In genomic region chr14:72892316-72892715, GRCm38 (mm10) we compare ENCODE assay signal across 27 mouse cellular contexts.
A peak's percentile ranks its signal among the peaks of the same experiment; 100 is the strongest.
DNase-seq lines count a peak whose midpoint lies in the region; ATAC-seq and TF ChIP-seq lines count a peak whose summit lies in the region.
"Had no signal": no experiment of that assay in that cellular context is flagged by ENCODE, and none has a peak within 500 bp of the region (broad histone marks: within the 10 kb centered on the region; RNA-seq: fewer than 3 reads in every experiment).

No protein-coding gene starts in this region.

- H3K4me1 ChIP-seq in kidney, postnatal 0 days (replicated peaks; ENCODE audit: insufficient read depth, low read length), result no peaks in the 10 kb centered on the region
- peaks cover 15% of the 10 kb centered on the region for H3K4me1 ChIP-seq in embryonic fibroblast, embryonic 13.5 days (ENCODE audit: control insufficient read depth, insufficient read depth, low read length)
- H3K4me1 ChIP-seq: embryonic facial prominence, embryonic 13.5 days; embryonic facial prominence, embryonic 15.5 days; forebrain, embryonic 13.5 days; forebrain, embryonic 15.5 days had no signal

- H3K9me3 ChIP-seq in kidney, postnatal 0 days (replicated peaks; ENCODE audit: low read length), result no peaks in the 10 kb centered on the region
- H3K9me3 ChIP-seq: embryonic facial prominence, embryonic 13.5 days; embryonic facial prominence, embryonic 15.5 days; forebrain, embryonic 13.5 days; forebrain, embryonic 15.5 days; G1E had no signal

- peak; percentile 56 for DNase-seq in kidney, postnatal 0 days (ENCODE audit: low spot score)
- no peak for DNase-seq in kidney, adult 9 months
- DNase-seq in 3T3-L1 (ENCODE audit: low read depth, low spot score), result peak; percentile 31
- DNase-seq in Muller cell, postnatal 12 days (ENCODE audit: inconsistent ontology term), result peak; percentile 75
- DNase-seq in adrenal gland, adult 2 months, result no peak
- DNase-seq in layer of hippocampus, postnatal 14 days (ENCODE audit: low spot score in 2 of 2), result no peak
- DNase-seq in ovary, postnatal 14 days (ENCODE audit: low spot score), result no peak
- DNase-seq: adrenal gland, postnatal 10 days; adrenal gland, postnatal 25 days; B cell, adult 2 months; cerebellum, adult 11 months; cerebellum, adult 18-20 months; cerebellum, adult 8-10 months; cerebellum, adult 9-11 months; cerebellum, postnatal 14 days; cerebellum, postnatal 36 days; embryo, embryonic 11 days; forebrain, postnatal 0 days had no signal

- no peak overlapping the region for H3K4me3 ChIP-seq in kidney, postnatal 0 days (replicated peaks; ENCODE audit: low read depth, low read length)
- H3K4me3 ChIP-seq in embryonic fibroblast, embryonic 13.5 days (ENCODE audit: insufficient read depth, low read length), result no peak overlapping the region; the same call in 1 of the 2 replicates
- H3K4me3 ChIP-seq: embryonic facial prominence, embryonic 13.5 days; embryonic facial prominence, embryonic 15.5 days; forebrain, embryonic 13.5 days; forebrain, embryonic 15.5 days had no signal

- 24% methylated on average over 2 of the region's 2 CpGs for WGBS in kidney, postnatal 0 days

- H3K27me3 ChIP-seq in kidney, postnatal 0 days (ENCODE audit: insufficient read depth, low read length), result no peaks in the 10 kb centered on the region
- H3K27me3 ChIP-seq: CH12.LX; embryonic facial prominence, embryonic 13.5 days; embryonic facial prominence, embryonic 15.5 days; forebrain, embryonic 13.5 days; forebrain, embryonic 15.5 days had no signal

- H3K9ac ChIP-seq in kidney, postnatal 0 days (ENCODE audit: low read depth, low read length), result no peak overlapping the region
- H3K9ac ChIP-seq: embryonic facial prominence, embryonic 13.5 days; embryonic facial prominence, embryonic 15.5 days; forebrain, embryonic 13.5 days; forebrain, embryonic 15.5 days; forebrain, postnatal 0 days had no signal

- TF ChIP-seq CTCF in kidney, postnatal 0 days (IDR thresholded peaks at IDR 0.05; ENCODE audit: low read depth), result no peak
- TF ChIP-seq CTCF in embryonic fibroblast, embryonic 13.5 days (IDR thresholded peaks at IDR 0.05; ENCODE audit: borderline replicate concordance, insufficient read depth, low read length), result no peak

- H3K36me3 ChIP-seq in kidney, postnatal 0 days (ENCODE audit: insufficient read depth, low read length), result no peaks in the 10 kb centered on the region
- H3K36me3 ChIP-seq: embryonic facial prominence, embryonic 13.5 days; embryonic facial prominence, embryonic 15.5 days; forebrain, embryonic 15.5 days; G1E had no signal

- no peak overlapping the region for H3K27ac ChIP-seq in kidney, postnatal 0 days
- H3K27ac ChIP-seq in embryonic fibroblast, embryonic 13.5 days (ENCODE audit: insufficient read depth, low read length), result peak overlapping the region; percentile 95
- H3K27ac ChIP-seq: embryonic facial prominence, embryonic 13.5 days; embryonic facial prominence, embryonic 15.5 days; forebrain, embryonic 13.5 days; forebrain, embryonic 15.5 days had no signal

- no peak for ATAC-seq in kidney, postnatal 0 days (replicated peaks; ENCODE audit: low FRiP score, low read depth)
- ATAC-seq: activated CD4-positive, CD25-positive, alpha-beta regulatory T cell, adult 4 months; CD4-positive, CD25-positive, alpha-beta regulatory T cell, adult 4 months; forebrain, embryonic 13.5 days; forebrain, embryonic 15.5 days; forebrain, postnatal 0 days had no signal

- TF ChIP-seq POLR2A in embryonic fibroblast, embryonic 13.5 days (IDR thresholded peaks at IDR 0.05; ENCODE audit: low read depth, low read length), result no peak

- H3K4me2 ChIP-seq in kidney, postnatal 0 days (ENCODE audit: low read length), result no peak overlapping the region
- H3K4me2 ChIP-seq: embryonic facial prominence, embryonic 13.5 days; embryonic facial prominence, embryonic 15.5 days; forebrain, embryonic 13.5 days; forebrain, embryonic 15.5 days had no signal

Comparison
In these comparisons a context has a peak if more than half of its experiments do, and no peak if none do; other contexts are left out.
1. DNase-seq: peak in kidney, postnatal 0 days (single experiment), 3T3-L1 (single experiment) and Muller cell, postnatal 12 days (single experiment); none in kidney, adult 9 months (single experiment), adrenal gland, adult 2 months (single experiment), layer of hippocampus, postnatal 14 days (0 of 2) and ovary, postnatal 14 days (single experiment).